Mouse (Mus musculus): ENCODE results near the gene Gm9936.
A peak's percentile ranks its signal among the peaks of the same experiment; 100 is the strongest.
"Not testable (repeated sequence)": the region's sequence is repeated elsewhere in the genome, so short reads cannot be mapped to it uniquely, and the experiment has no call there.

Gm9936 gene

GRCm38 (mm10) chr5:114840481-114840880, 18.0 kb downstream of the Gm9936 start:
- not testable (repeated sequence) for DNase-seq (ENCODE audit: low spot score)

- no peak for DNase-seq (ENCODE audit: low spot score)
Measured at GRCm38 (mm10) chr5:114836886-114837285, 21.6 kb downstream of the Gm9936 start.

GRCm38 (mm10) chr5:114829740-114830139, 28.7 kb downstream of the Gm9936 start:
- no peak for DNase-seq (ENCODE audit: low spot score)

- no peak for DNase-seq (ENCODE audit: low spot score)
Measured at GRCm38 (mm10) chr5:114827427-114827826, 31.1 kb downstream of the Gm9936 start.

GRCm38 (mm10) chr5:114825978-114826691, 32.3 kb downstream of the Gm9936 start:
- no peak for DNase-seq (ENCODE audit: low spot score)

DNA sequence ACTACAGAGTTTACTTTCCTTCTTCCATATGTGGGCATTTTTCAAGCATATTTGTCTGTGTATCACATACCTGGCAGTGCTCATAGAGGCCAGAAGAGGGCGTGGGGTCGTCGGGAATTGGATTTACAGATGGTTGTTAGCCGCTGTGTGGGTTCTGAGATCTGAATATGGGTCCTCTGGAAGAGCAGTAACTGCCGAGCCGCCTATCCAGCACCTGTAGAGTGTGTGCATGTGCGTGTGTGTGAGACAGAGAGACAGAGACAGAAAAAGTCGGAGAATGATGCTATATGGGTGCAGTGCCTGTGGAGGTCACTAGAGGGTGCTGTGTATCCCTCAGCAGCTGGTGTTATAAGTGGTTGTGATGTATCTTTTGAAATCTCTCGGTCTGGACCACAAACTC, 34.3 kb downstream of the Gm9936 start:
- peak; percentile 67 for DNase-seq (ENCODE audit: low spot score)

GRCm38 (mm10) chr5:114822796-114823688, 35.4 kb downstream of the Gm9936 start, which contains the start of gene 1500011B03Rik:
1500011B03Rik (minus strand) TSS chr5:114823468.
- DNase-seq (ENCODE audit: low spot score), result peak; percentile 69

- DNase-seq (ENCODE audit: low spot score), result no peak
Measured at GRCm38 (mm10) chr5:114818124-114818523, 40.4 kb downstream of the Gm9936 start.

- DNase-seq (ENCODE audit: low spot score), result no peak
Measured at GRCm38 (mm10) chr5:114816599-114816998, 41.9 kb downstream of the Gm9936 start.

GRCm38 (mm10) chr5:114813525-114814181, 44.8 kb downstream of the Gm9936 start:
- peak; percentile 86 for DNase-seq (ENCODE audit: low spot score)

DNA sequence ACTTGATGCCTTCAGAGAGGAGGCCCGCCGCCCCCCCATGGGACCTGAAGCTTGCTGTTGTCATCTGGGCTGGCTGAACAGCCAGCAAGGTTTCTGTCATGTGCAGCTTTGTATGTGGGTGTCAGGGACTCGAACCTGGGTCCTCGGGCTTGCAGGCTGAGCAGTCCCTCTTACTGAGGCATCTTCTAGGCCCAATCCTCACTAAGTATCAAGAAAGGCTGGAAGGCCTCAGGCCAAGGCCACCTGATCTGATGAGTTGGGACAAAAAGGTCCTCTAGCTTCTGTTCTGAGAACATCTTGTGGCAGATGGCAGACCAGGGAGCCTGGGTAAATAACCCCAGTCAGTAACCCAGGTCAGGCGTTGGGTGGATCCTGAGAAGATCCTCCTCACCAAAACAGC, 48.7 kb downstream of the Gm9936 start:
- DNase-seq (ENCODE audit: low spot score), result no peak

GRCm38 (mm10) chr5:114809181-114809756, 49.2 kb downstream of the Gm9936 start:
- DNase-seq (ENCODE audit: low spot score), result no peak

GRCm38 (mm10) chr5:114808385-114808784, 50.1 kb downstream of the Gm9936 start:
- DNase-seq (ENCODE audit: low spot score), result no peak

DNA sequence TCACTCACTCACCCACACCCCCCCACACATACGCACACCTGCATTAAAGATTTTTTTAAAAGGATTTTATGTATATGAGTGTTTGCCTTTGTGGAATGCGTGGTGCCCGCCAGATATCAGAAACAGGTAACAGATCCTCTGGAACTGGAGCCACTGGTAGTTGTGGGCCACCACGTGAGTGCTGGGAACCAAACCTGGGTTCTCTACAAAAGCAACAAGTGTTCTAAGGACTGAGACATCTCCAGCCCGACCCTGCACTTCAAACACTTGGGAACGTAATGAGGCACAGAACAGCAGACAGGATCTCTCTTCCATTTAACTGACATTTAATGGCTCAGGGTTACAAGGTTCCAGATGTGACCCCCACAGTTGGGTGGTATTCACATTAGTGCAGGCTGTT, 50.6 kb downstream of the Gm9936 start:
- no peak for DNase-seq (ENCODE audit: low spot score)

DNA sequence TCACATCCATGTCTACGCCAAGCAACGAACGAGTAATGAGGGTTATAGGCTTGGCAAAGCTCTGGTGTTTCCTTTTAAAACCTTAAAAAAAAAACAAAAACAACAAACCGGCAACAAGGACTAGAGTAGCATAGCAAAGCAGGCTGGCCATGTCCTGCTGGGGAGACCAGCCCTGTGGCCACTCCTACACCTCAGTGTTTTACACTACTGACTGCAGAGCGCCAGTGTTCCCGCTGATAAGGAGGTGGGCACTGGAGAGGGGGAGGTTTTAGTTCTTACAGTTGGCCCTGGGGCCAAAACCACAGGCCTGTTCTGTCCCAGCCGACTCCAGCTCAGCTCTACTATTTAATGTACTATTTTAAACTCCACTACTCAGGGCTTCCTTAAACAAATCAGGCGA, 51.0 kb downstream of the Gm9936 start:
- no peak for DNase-seq (ENCODE audit: low spot score)

DNA sequence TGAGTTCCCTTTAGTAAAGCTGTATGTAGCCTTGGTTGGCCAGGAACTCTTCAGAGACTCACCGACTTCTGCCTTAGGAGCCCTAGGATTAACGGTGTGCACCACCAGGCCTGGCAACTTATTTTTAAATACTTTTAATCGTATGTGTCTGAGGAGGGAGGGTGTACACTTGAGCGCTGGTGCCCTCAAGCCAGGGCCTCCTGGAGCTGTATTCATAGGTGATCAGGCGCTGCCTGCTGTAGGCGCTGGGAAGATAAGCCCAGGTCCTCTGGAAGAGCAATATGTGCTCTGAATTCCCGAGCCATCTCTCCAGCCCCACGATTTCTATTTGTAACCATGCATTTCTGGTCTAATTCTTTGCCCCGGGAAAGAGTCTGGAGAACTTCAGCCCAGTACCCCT, 51.4 kb downstream of the Gm9936 start:
- no peak for DNase-seq (ENCODE audit: low spot score)

DNA sequence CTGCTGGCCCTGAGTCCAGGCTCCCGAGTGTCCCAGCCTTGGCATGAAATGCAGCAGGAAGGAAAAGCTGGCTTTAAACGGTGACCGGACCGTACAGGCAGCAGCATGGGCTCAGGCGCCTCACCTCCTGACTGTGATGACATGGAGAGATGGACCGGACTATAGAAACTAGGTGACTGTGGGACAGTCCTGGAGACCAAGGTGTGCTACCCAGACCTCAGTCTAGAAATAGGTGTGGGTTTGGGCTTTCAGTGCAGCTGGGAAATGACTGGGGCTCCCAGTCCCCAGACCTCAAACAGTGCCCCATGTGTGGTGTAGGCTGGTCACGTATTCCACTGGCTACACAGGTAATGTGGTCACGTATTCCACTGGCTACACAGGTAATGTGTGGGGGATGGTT, 51.8 kb downstream of the Gm9936 start:
- no peak for DNase-seq (ENCODE audit: low spot score)
